Comparison of ENCODE assay signal across 7 mouse cellular contexts in genomic region chr13:45442451-45442850, GRCm38 (mm10). TPM values are rescaled to one million over a fixed set of nuclear protein-coding genes. Genes with fewer than 3 reads are reported as not detected.
A peak's percentile ranks its signal among the peaks of the same experiment; 100 is the strongest.
DNase-seq lines count a peak whose midpoint lies in the region; ATAC-seq and TF ChIP-seq lines count a peak whose summit lies in the region.

No protein-coding gene starts in this region.

- H3K9me3 ChIP-seq in midbrain, embryonic 11.5 days (ENCODE audit: control insufficient read depth, low read length) = no peaks in the 10 kb centered on the region
- no peaks in the 10 kb centered on the region for H3K9me3 ChIP-seq in midbrain, embryonic 15.5 days
- no peaks in the 10 kb centered on the region for H3K9me3 ChIP-seq in embryonic facial prominence, embryonic 14.5 days (ENCODE audit: control insufficient read depth, low read length)
- H3K9me3 ChIP-seq in lung, embryonic 14.5 days (ENCODE audit: low read depth, low read length) = no peaks in the 10 kb centered on the region

- no peak overlapping the region for H3K9ac ChIP-seq in midbrain, embryonic 11.5 days (ENCODE audit: low read length)
- no peak overlapping the region for H3K9ac ChIP-seq in midbrain, embryonic 15.5 days
- H3K9ac ChIP-seq in embryonic facial prominence, embryonic 14.5 days (ENCODE audit: low read depth, low read length) = no peak overlapping the region
- H3K9ac ChIP-seq in lung, embryonic 14.5 days = no peak overlapping the region

- WGBS in midbrain, embryonic 11.5 days = 37% methylated on average over 4 of the region's 4 CpGs
- WGBS in midbrain, embryonic 15.5 days = 17% methylated on average over 4 of the region's 4 CpGs
- 19% methylated on average over 4 of the region's 4 CpGs for WGBS in embryonic facial prominence, embryonic 14.5 days
- 16% methylated on average over 4 of the region's 4 CpGs for WGBS in lung, embryonic 14.5 days

- H3K27me3 ChIP-seq in midbrain, embryonic 11.5 days (ENCODE audit: control insufficient read depth, insufficient read depth, low read length) = no peaks in the 10 kb centered on the region
- no peaks in the 10 kb centered on the region for H3K27me3 ChIP-seq in midbrain, embryonic 15.5 days (replicated peaks)
- no peaks in the 10 kb centered on the region for H3K27me3 ChIP-seq in embryonic facial prominence, embryonic 14.5 days (replicated peaks; ENCODE audit: control insufficient read depth, insufficient read depth, low read length)
- no peaks in the 10 kb centered on the region for H3K27me3 ChIP-seq in lung, embryonic 14.5 days (ENCODE audit: insufficient read depth, low read length)

- no peaks in the 10 kb centered on the region for H3K4me1 ChIP-seq in midbrain, embryonic 11.5 days (ENCODE audit: control insufficient read depth, insufficient read depth, low read length)
- H3K4me1 ChIP-seq in midbrain, embryonic 15.5 days = no peaks in the 10 kb centered on the region
- H3K4me1 ChIP-seq in embryonic facial prominence, embryonic 14.5 days (ENCODE audit: control insufficient read depth, insufficient read depth, low read length) = peaks cover 16% of the 10 kb centered on the region
- no peaks in the 10 kb centered on the region for H3K4me1 ChIP-seq in lung, embryonic 14.5 days (ENCODE audit: insufficient read depth)

- H3K27ac ChIP-seq in midbrain, embryonic 11.5 days (ENCODE audit: low read depth, low read length) = no peak overlapping the region
- H3K27ac ChIP-seq in midbrain, embryonic 15.5 days = no peak overlapping the region
- H3K27ac ChIP-seq in embryonic facial prominence, embryonic 14.5 days (replicated peaks; ENCODE audit: low read depth, low read length) = no peak overlapping the region
- no peak overlapping the region for H3K27ac ChIP-seq in lung, embryonic 14.5 days (ENCODE audit: low read depth)

- H3K36me3 ChIP-seq in midbrain, embryonic 11.5 days (ENCODE audit: control insufficient read depth, insufficient read depth, low read length) = no peaks in the 10 kb centered on the region
- H3K36me3 ChIP-seq in midbrain, embryonic 15.5 days (replicated peaks) = no peaks in the 10 kb centered on the region
- no peaks in the 10 kb centered on the region for H3K36me3 ChIP-seq in embryonic facial prominence, embryonic 14.5 days (ENCODE audit: control insufficient read depth, insufficient read depth, low read length)
- H3K36me3 ChIP-seq in lung, embryonic 14.5 days (ENCODE audit: insufficient read depth) = no peaks in the 10 kb centered on the region

- peak; percentile 67 for TF ChIP-seq CTCF in lung, embryonic 14.5 days (IDR thresholded peaks at IDR 0.05; ENCODE audit: low read depth)

- peak; percentile 87 for DNase-seq in midbrain, embryonic 11.5 days (ENCODE audit: low spot score, missing footprints)
- DNase-seq in R1 (ENCODE audit: low read depth, low spot score) = peak; percentile 30
- peak; percentile 73 for DNase-seq in embryonic facial prominence, embryonic 14.5 days (ENCODE audit: low spot score)
- DNase-seq in lung, embryonic 14.5 days = peak; percentile 78
- DNase-seq in thymus, postnatal 14 days = peak; percentile 16
- no peak for DNase-seq in right cerebral cortex, postnatal 4 days

- no peak for ATAC-seq in midbrain, embryonic 11.5 days (ENCODE audit: low FRiP score)
- ATAC-seq in midbrain, embryonic 15.5 days (replicated peaks) = no peak
- ATAC-seq in embryonic facial prominence, embryonic 14.5 days (ENCODE audit: low read depth) = peak; percentile 41; the same call in 1 of the 2 replicates
- ATAC-seq in lung, embryonic 14.5 days (ENCODE audit: insufficient read depth) = peak; percentile 52

- H3K4me3 ChIP-seq in midbrain, embryonic 11.5 days (ENCODE audit: low read depth, low read length) = no peak overlapping the region
- H3K4me3 ChIP-seq in midbrain, embryonic 15.5 days = no peak overlapping the region
- H3K4me3 ChIP-seq in embryonic facial prominence, embryonic 14.5 days (ENCODE audit: low read depth, low read length) = no peak overlapping the region
- H3K4me3 ChIP-seq in lung, embryonic 14.5 days (ENCODE audit: low read depth, low read length) = no peak overlapping the region

- no peak overlapping the region for H3K4me2 ChIP-seq in midbrain, embryonic 11.5 days
- H3K4me2 ChIP-seq in midbrain, embryonic 15.5 days = no peak overlapping the region
- H3K4me2 ChIP-seq in embryonic facial prominence, embryonic 14.5 days (ENCODE audit: low read depth, low read length) = no peak overlapping the region
- H3K4me2 ChIP-seq in lung, embryonic 14.5 days = no peak overlapping the region

RNA-seq across cellular contexts. Expression of gene Mylip, which starts 52.9 kb away (rescaled TPM):
- 3.9 and 4.3 TPM in 2 replicates for polyA plus RNA-seq in midbrain, embryonic 11.5 days (2014; fragmentation: Nextera tagmentation; extraction: Ambion mirVana)
- 6.5 and 6.7 TPM in 2 replicates for polyA plus RNA-seq in midbrain, embryonic 15.5 days (2015; fragmentation: Nextera tagmentation; extraction: Ambion mirVana)
- polyA plus RNA-seq in embryonic facial prominence, embryonic 14.5 days (2014; fragmentation: Nextera tagmentation; extraction: Ambion mirVana) = 10.4 and 11.2 TPM in 2 replicates
- 3.8 and 3.9 TPM in 2 replicates for polyA plus RNA-seq in lung, embryonic 14.5 days (2014; fragmentation: Nextera tagmentation; extraction: Ambion mirVana)

Comparison
In these comparisons a context has a peak if more than half of its experiments do, and no peak if none do; other contexts are left out.
1. ATAC-seq: peak in embryonic facial prominence, embryonic 14.5 days (single experiment) and lung, embryonic 14.5 days (single experiment); none in midbrain, embryonic 11.5 days (single experiment) and midbrain, embryonic 15.5 days (single experiment).